Mouse (Mus musculus) cerebellum, postnatal 25 days (tissue): ENCODE data around the gene Kat2a.

Source experiments
- DNase-seq, 2 experiments: peaks; one replicate each; pipeline ENCODE4 v3.0.0; 2021; ENCODE audit warnings: mixed read lengths in 2 of 2

Kat2a gene

GRCm38 (mm10) chr11:100705095-100705747 lies 7.0 kb downstream of the Kat2a start:
- no peak for DNase-seq

DNA sequence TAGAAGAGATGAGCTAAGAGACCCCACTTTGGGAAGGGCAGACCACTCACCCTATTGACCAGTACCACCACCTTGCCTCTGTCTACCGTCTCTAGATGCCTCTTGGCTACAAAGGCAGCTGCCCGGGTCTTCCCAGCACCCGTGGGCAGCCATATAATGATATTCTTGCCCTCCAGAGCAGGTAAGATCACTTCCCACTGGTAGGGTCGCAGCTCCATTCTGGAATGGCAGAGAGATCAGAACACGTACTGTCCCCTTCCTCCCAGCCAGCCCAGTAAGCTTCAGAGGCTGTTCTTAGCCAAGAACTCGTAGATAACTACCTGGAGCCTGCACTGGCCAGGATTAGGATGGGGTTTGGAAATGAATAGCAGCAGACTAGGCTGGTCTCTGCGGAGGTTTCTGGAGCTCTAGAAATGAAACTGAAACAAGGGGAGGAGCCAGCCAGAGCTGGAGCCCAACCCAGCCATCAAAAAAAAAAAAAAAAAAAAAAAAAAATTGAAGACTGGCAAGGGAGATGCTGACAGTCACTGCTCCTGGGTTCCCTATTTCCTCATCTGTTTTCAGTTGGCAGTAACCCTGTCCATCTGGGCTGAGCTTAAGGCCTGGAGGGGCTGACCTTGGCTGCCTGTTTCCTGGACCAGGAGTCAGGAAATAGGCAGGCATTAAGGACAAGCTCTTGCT lies 8.3 kb downstream of the Kat2a start, which contains the start of gene Dhx58:
Gene Dhx58 (minus strand): TSS at position 421 of the 681 bp plus-strand sequence.
- no peak for DNase-seq

GRCm38 (mm10) chr11:100703366-100703765 lies 8.9 kb downstream of the Kat2a start:
- no peak for DNase-seq

- no peak for DNase-seq
Measured at GRCm38 (mm10) chr11:100702906-100703305, 9.4 kb downstream of the Kat2a start.

DNA sequence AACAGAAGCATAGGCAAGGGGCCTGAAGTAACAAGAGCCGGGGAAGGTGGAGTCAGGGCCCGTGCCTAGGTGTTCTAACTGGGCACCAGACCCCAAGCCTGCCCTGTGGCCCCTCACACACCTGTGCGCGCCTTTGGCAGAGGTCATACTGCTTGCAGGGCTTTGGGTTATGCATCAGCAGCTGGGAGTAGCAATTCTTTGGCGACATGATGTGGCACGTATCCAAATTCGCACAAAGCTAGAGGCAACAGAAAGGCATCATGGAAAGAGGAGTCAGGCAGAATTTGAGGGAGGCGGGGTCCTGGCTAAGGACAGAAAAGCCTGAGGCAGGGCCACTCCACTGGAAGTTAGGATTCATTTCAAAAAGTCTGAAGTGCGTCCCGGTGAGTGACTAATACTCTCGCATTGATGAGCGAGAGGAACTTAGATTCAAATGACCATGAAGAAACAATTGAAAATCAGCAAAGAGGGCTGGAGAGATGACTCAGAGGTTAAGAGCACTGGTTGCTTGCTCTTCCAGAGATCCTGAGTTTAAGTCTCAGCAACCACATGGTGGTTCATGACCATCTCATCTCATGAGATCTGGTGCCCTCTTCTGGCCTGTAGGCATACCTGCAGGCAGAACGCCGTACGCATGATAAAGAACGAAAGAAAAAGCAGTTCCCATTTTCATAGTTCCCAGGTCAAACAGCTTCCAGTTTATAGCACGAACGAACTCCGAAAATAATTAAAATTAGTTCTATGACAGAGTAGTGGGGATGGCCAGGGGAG lies 10.0 kb downstream of the Kat2a start:
- DNase-seq, result peak; percentile 56 to 77

DNA sequence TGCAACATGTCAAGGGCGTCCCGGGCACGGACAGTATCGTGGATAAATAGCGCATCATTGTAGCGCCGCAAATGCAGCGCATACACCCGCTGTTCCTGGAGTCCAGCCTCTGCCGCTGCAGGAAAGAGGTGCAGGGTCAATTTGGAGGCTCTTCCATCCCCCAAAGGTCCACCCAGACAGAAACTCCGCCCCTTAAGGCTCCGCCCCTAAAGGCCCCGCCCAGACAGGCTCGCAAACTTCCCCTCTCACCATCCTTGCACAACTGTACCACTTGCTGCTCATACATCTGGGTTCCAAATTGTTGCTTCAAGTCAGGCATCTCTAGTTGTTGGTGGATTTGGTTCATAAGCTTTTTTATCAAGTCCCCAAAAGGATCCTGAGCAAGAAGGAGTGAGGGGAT lies 11.0 kb downstream of the Kat2a start:
- DNase-seq, result peak in 1 of 2 experiments; percentile 42

DNA sequence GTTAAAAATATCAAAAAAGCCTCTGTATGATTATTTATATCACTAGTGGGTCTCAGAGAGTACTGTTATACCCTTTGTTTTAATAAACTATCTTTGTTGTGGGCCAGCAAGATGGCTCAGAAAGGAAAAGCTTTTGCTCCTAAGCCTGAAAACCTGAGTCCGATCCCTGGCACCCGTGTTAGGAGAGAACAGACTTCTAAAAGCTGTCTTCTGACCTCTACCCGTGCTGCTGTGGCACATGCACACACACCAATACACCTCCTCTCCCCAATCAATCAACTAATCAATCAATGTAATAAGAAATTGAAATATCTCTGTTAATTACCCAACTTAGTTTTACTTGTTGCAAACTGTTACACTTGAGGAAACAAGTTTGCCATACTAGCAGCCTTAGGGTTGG lies 11.6 kb downstream of the Kat2a start:
- no peak for DNase-seq

DNA sequence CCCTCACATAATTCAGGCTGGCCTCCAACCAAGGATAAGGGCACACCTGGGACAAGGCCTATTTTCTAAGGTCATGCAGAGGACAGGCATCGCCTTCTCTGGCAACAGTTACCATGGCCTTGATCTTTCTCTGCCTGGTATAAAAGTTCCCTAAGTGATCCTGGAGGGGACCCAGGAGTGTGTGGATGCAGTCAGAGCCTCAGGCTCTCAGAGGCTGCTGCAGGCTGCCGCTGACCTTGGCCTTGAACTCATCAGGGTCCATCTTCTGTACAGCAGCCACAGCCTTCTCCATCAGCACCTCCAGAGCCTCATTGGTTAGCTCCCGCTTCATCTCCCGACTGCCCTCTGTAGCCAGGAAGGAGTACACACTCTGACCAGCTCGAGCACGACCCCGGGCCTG lies 14.3 kb downstream of the Kat2a start:
- no peak for DNase-seq

DNA sequence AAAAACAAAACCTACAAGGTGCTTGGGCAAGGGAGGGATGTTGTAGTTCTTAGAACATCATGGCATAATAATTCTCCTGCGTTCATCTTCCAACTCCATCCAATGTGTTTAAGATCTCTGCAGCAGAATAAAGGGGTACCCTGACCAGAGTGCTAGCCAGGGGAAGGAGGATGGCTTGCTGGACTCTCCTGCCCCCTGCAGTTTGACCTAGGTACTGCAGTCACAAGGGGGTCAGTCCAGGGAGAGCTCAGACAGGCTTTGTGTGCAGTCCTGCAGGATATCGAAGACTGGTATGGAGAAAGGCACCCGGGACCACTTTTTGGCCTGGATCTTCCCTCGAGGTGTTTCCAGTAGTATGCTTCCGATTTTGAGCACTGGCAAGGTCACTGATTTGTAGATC lies 17.3 kb downstream of the Kat2a start:
- DNase-seq, result peak; percentile 85 to 88

GRCm38 (mm10) chr11:100693154-100693553 lies 19.1 kb downstream of the Kat2a start:
- no peak for DNase-seq

GRCm38 (mm10) chr11:100692164-100692616 lies 20.1 kb downstream of the Kat2a start, which contains the start of gene Zfp385c:
TSS of gene Zfp385c (minus strand) at chr11:100692455.
- peak in 1 of 2 experiments; percentile 46 for DNase-seq

- DNase-seq, result no peak
Measured at GRCm38 (mm10) chr11:100690389-100690788, 21.9 kb downstream of the Kat2a start.

- no peak for DNase-seq
Measured at GRCm38 (mm10) chr11:100688443-100688842, 23.8 kb downstream of the Kat2a start.

GRCm38 (mm10) chr11:100687265-100687664 lies 25.0 kb downstream of the Kat2a start:
- no peak for DNase-seq

- no peak for DNase-seq
Measured at GRCm38 (mm10) chr11:100685371-100685770, 26.9 kb downstream of the Kat2a start.

GRCm38 (mm10) chr11:100684084-100684483 lies 28.2 kb downstream of the Kat2a start:
- no peak for DNase-seq

- DNase-seq, result no peak
Measured at GRCm38 (mm10) chr11:100682526-100682925, 29.7 kb downstream of the Kat2a start.

DNA sequence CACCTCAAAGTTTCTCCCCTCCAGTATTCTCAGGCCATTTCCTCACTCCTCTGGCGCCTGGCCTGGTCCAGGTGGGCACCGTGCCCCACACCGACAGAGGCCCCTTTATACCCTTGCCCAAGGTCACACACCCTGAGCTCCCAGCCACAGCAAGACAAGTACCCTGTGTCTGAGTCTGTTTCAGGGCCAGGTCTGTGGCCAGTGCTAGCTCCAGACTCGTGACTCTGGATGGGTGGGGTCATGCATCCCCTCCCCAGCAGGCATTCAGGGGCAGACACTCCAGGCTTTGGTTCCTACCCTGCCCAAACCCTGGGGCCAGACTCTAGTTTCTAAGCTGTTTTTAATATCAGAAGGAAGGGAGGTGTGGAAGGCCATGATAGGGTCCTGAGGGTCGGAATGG lies 30.4 kb downstream of the Kat2a start:
- peak in 1 of 2 experiments; percentile 18 for DNase-seq

DNA sequence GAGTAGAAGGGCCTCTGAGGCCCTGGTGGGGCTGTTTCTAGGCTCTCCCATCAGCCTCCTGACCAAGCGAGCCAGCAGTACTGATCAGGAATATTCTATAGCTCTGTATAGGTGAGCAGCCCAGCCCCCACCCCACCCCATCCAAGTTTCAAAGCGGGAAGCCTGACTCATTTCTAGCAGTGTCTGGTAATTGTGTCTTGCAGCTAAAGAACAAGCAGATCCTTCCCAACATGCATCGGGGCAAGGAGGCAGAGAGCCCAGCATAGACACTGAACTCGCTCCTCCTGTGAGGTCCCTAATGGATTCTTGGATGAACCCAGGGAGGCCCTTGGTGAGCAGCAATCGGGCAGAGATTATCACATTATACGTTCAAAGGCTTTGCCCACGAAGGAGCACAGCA lies 34.5 kb downstream of the Kat2a start:
- no peak for DNase-seq

DNA sequence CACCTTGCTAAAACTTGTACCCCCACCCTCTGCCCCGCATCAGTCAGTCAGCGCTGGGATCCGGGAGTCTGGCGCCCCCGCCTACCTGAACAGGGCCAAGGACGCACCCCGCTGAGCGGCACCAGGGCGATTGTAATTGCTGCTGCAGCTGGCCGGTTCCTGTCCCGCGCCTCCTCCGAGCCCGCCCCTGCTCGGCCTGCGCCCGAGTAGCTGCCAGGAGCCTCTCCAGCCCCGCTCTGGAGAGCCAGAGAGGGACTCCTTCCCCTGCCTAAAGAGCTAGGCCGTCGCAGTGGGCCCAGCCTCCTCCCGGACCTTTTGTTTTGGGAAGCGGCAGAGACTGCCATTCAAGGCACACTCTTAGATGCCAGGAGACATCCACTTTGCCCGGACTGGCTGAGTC lies 39.1 kb downstream of the Kat2a start:
- DNase-seq, result peak; percentile 32 to 49

- DNase-seq, result peak; percentile 42 to 53
Measured at GRCm38 (mm10) chr11:100671956-100672355, 40.3 kb downstream of the Kat2a start.

DNA sequence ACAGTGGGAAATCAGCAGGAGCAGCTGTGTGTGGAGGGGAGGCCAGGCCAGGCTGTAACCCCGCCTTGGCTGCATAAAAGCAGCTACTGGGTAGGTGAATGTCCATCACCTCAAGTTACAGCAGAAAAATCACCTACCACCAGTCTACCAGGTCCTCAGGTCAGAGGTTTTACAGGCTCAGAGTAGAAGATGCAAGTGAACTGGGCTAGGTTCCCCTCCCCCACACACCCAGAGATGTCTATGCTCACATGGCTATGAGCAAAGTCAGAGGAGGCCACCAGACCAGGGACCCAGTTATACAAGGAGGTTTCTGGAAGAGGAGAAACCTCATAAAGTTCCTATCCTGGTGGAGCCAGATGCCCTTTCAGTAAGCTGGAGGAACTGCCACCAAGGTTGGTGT lies 41.2 kb downstream of the Kat2a start:
- no peak for DNase-seq

DNA sequence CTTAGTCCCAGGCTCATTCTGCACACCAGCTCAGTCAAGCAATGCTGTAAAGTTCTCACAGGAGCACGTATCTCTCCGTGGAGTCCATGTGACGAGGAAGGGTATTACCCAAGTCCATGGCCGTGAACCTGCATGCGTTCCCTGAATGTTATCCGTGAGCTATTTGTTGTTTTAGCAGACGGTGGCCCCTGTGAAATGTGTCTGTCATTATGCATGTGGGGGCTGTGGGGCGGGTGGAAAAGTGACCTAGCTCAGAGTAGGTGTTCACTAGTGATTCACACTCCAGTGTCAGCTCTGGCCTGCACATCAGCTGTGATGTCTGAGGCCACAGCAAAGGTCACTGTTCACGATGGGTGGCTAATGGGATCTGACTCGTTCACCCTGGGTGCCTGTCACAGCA lies 52.5 kb downstream of the Kat2a start:
- DNase-seq, result no peak

DNA sequence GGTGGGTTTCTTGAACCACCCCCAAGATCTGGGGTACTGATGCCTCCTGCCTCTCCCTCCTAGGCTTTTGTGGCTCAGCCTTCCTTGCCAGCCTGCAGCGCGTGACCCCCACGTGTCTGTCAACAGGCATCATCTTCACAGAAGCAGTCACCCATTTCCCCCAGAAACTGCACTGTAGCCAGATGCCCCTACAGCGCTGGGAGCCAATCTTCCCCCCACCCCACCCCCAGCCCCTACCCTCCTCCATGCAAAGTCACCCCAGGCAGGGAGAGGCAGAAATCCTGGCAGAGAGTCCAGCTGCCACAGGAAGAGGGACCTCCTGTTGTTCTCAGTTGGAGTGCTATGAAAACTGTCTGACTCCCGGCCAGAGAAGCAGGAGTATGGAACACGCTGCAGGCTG lies 55.8 kb downstream of the Kat2a start:
- peak; percentile 32 to 41 for DNase-seq
